Mouse (Mus musculus) monocyte, adult 2 months (primary cell): ENCODE results near the gene Hnrnpf.

ENCODE experiments used
- DNase-seq, 2 experiments: peaks; one replicate each; pipeline ENCODE4 v3.0.0; 2022; ENCODE audit warnings: low spot score in 2 of 2, low read depth in 1 of 2

Gene Hnrnpf

GRCm38 (mm10) chr6:117891369-117892160, 8.6 kb upstream of the Hnrnpf start:
- no peak for DNase-seq

GRCm38 (mm10) chr6:117892386-117892785, 7.7 kb upstream of the Hnrnpf start:
- DNase-seq = no peak

DNA sequence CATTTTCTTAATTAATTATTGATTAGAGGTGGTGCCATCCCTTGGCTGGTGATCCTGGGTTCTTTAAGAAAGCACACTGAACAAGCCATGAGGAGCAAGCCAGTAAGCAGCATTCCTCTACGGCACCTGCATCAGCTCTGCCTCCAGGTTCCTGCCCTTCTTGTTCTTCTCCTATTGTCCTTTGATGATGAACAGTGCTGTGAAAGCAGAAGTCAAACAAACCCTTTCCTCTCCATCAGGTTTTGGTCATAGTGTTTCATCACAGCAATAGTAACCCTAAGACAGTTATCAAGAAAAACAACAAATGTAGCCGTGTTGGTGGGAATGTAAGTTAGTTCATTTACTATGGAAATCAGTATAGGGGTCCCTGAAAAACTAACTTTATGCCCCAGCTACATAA, 6.7 kb upstream of the Hnrnpf start:
- no peak for DNase-seq

GRCm38 (mm10) chr6:117897800-117898199, 2.3 kb upstream of the Hnrnpf start:
- no peak for DNase-seq

DNA sequence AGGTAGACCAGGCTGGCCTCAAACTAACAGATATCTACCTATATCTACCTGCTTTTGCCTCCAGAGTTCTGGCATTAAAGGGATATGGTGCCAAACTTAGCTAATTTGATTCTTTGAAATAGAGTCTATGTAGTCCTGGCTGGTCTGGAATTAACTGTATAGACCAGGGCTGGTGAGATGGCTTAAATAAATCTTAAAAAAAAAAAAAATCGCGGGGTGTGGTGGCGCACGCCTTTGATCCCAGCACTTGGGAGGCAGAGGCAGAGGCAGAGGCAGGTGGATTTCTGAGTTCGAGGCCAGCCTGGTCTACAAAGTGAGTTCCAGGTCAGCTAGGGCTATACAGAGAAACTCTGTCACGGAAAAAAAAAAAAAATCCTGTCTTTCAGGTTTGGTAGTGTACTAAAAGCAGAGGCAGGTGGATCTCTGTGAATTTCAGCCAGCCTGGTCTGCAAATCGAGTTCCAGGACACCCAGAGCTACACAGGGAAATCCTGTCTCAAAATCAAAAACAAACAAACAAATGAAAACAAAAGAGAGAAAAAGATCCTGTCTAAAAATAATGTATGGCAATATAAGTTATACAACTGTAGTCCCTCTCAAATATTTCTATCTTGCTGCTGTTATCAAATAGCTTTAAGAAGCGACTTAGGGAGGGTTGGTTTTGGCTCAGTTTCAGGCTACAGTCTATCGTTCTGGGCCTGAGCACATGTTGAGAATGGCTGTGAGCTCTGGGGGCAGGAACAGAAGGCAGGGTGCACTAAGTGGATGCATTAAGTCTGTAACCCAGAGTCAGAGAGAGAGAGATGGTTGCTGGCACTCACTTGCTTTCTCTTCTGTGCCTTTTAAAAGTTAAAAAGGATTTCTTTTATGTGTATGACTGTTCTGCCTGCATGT, 1.6 kb downstream of the Hnrnpf start:
- DNase-seq = no peak

- no peak for DNase-seq
Observed at GRCm38 (mm10) chr6:117902556-117902955, 2.4 kb downstream of the Hnrnpf start.

DNA sequence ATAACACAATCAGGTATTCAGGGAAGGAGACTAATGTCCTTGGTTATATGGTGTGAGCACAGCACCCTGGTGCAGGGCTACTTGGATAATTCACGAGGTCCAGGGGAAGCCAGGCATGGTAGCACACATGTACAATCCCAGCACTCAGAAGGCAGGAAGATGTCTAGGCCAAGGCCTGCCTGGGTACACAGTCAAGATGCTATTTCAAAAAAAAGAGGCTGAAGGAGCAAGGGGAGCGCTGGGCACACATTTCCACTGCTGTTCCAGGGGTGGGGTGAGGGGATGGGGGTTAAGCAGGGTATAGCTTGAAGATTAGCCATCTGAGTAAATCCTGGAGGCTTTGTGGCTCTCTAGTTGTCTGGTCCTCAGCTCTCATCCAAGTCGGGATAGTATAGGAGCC, 3.7 kb downstream of the Hnrnpf start:
- no peak for DNase-seq

DNA sequence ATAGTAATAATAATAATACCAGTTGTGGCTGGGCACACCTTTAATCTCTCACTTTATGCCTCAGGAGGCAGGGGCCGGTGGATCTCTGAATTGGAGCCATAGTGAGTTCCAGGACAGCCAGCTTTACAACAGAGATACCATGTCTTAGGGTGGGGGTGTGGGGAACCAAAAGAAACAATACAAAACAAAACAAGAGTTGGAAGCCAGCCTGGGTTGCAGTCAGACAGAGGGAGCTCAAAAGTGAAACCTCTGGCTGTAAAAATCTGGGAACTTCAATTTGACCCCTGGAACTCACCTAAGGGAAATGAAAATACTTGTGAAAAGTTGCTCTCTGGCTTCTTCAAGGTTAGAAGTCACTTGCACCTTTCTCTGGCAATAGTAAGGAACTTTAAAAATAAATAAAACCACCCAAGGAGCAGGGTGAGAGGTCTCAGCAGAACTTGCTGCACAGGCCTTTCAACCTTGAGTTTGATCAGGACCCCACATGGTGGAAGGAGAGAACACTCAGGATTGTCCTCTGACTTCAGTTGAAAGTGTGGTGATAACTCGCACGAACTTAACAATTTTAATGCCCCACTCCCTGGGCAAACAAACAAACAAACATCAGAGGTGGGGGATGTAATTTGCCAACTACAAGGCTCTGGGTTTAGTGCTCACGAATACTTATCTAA, 5.3 kb downstream of the Hnrnpf start:
- DNase-seq = no peak

GRCm38 (mm10) chr6:117906015-117906531, 5.9 kb downstream of the Hnrnpf start:
- DNase-seq = no peak

DNA sequence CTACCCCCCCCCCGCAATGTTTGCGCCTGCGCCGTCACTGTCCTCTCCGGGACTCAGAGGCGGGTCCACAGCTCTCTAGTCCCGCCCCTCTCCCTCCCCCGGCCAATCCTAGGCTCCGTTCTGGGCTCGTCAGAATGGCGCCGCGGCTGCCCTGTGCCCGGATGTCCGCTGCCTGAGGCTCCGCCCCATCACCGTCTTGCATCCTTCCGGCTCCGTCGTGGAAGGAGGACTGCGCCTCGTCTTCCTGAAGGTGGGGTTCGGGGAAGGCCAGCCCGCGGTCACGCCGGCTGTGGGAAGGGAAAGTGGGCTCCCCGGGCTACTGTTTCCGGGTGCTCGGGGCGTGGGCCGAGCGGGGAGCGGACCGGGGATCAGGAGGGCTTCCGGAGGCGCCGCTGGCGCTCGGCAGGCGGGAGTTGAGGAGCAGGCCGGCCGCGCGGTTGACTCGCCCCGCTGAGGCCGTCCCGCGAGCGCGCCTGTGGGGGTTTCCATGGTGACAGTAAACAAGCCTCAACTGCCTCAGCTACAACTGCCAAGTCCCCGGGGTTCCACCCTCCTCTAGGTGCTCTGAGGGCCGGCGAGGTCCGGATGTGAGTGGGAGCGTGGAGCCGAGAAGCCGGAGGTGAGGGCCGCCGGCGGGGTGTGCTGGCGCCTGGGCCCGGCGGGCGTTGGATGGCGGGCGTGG, 6.6 kb downstream of the Hnrnpf start:
- DNase-seq = peak; percentile 97

GRCm38 (mm10) chr6:117907301-117907978, 7.3 kb downstream of the Hnrnpf start:
- peak; percentile 75 to 83 for DNase-seq

DNA sequence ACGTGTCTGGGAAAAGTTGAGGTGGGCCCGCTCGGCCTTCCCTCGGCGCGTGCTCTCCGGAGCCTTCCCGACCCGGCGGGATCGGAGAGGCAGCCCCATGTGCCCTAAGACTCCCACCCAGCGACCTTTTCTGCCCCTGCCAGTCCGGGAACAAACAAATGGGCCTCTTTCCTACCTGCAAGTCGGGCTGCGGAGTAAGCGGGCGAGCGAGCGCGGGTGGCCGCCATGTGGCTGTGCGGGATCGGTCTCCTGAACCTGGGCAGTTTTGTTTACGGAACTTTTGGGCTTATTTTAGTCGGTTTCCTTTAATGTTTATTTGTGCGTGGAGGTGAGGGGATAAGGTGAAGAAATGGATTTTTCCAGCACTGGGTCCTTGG, 7.8 kb downstream of the Hnrnpf start:
- DNase-seq = no peak

DNA sequence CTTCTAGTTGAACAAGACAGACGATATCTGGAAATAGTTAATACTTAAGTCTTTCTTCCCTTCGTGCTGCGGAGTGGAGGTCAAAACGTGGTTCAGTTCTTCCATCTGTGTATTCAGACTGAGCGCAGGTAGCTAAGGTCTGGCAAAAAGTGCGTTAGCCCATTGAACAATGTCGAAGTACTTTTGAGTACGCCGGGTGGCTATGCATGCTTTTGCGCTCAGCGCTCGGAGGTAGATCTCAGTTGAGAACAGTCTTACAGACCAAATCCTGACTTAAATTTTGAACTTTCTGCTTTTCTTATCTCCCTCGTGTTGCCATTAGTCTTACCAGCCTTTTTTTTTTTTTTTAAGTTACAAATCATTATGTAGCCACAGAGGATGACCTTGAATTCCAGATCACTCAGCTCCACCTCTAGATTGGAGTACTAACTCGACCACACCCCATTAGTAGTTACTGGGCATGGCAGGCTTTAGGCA, 8.3 kb downstream of the Hnrnpf start:
- no peak for DNase-seq

GRCm38 (mm10) chr6:117910120-117910661, 10.1 kb downstream of the Hnrnpf start:
- DNase-seq = no peak

DNA sequence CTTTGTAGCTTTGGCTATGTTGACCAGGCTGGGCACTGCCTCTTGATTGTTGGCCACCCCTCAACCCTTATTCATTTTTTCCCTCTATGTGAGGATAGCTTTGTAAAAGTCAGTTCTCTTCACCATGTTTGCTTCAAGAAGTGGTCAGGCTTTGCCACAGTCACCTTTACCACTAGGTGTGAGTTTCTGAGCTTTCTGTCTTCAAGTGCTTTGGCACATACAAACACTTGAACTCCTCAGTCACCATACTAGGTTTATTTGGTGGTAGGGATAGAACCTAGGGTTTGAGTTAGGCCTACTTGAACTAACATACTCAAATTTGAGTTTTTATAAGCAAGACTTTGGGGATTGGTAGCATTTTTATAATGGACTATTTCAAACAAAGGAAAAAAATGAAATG, 14.4 kb downstream of the Hnrnpf start:
- no peak for DNase-seq

- no peak for DNase-seq
Observed at GRCm38 (mm10) chr6:117916205-117916736, 16.1 kb downstream of the Hnrnpf start.

GRCm38 (mm10) chr6:117916737-117917426, 16.8 kb downstream of the Hnrnpf start:
- peak; percentile 72 to 84 for DNase-seq

DNA sequence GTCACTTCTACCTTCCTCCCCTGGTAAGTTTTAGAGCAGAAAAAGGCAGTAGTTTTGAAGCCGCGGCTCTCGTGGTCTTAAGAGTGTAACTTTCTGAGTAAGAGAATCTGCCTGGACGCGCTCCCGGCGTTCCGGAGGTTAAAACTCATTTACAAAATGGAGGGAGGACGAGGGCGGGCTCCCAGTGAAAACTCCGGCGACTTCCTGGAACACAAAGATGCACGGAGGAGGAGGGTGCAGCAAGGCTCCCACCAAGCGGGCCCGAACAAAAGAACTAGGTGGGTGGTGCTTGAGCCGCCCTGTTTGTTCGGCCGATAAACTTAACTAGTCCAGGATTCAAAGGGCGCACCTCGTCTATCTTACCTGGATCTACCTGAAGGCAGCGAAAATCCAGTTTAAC, 17.5 kb downstream of the Hnrnpf start:
- peak in 1 of 2 experiments; percentile 53 for DNase-seq

- DNase-seq = no peak
Observed at GRCm38 (mm10) chr6:117918043-117918442, 17.9 kb downstream of the Hnrnpf start.
